In the genomic region with DNA sequence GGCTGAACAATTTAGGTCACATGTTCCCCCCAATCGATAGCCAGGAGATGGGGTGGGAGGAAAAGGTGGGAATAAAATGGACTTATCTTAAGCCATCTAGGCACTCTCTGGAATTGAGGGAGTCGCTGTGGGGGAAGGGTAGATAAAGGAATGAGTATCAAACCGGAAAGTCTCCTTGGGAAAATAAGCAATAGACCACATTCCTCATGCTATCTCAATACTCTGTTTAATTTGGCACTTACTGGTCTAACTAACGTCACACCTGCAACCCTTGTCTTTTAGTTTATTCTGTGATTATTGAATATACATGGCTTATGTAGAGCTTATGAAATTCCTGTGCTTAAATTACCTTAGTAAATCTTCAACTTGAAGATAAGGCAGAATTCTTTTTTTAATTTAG, we compare ENCODE assay signal across 15 mouse cellular contexts.
"Had no signal": no experiment of that assay in that cellular context is flagged by ENCODE, and none has a peak within 500 bp of the region (broad histone marks: within the 10 kb centered on the region; RNA-seq: fewer than 3 reads in every experiment).

No protein-coding gene starts in this region.

- H3K36me3 ChIP-seq: limb, embryonic 10.5 days; liver, embryonic 13.5 days; midbrain, embryonic 10.5 days; neural tube, embryonic 15.5 days had no signal

- H3K4me2 ChIP-seq: liver, embryonic 13.5 days; neural tube, embryonic 15.5 days had no signal

- H3K4me3 ChIP-seq: left cerebral cortex, adult 2 months; limb, embryonic 10.5 days; liver, embryonic 13.5 days; midbrain, embryonic 10.5 days; myocyte; neural tube, embryonic 15.5 days had no signal

- H3K4me1 ChIP-seq: midbrain, embryonic 10.5 days; neural tube, embryonic 15.5 days had no signal

- H3K27ac ChIP-seq: left cerebral cortex, adult 2 months; limb, embryonic 10.5 days; liver, embryonic 13.5 days; midbrain, embryonic 10.5 days; neural tube, embryonic 15.5 days had no signal

- H3K27me3 ChIP-seq: neural tube, embryonic 15.5 days had no signal

- ATAC-seq: intestine, postnatal 0 days; liver, postnatal 0 days had no signal

- H3K9ac ChIP-seq: liver, embryonic 13.5 days; liver, postnatal 0 days; neural tube, embryonic 15.5 days had no signal

- DNase-seq: kidney, adult 8-10 months; kidney, postnatal 25 days; liver, embryonic 13.5 days; liver, postnatal 0 days; midbrain, embryonic 14.5 days; right cerebral cortex, postnatal 4 days; spleen, adult 18-20 months; thymus, adult 18-20 months; thymus, postnatal 14 days had no signal

- H3K9me3 ChIP-seq: limb, embryonic 10.5 days; liver, embryonic 13.5 days; midbrain, embryonic 10.5 days; neural tube, embryonic 15.5 days had no signal
